In the genomic region with DNA sequence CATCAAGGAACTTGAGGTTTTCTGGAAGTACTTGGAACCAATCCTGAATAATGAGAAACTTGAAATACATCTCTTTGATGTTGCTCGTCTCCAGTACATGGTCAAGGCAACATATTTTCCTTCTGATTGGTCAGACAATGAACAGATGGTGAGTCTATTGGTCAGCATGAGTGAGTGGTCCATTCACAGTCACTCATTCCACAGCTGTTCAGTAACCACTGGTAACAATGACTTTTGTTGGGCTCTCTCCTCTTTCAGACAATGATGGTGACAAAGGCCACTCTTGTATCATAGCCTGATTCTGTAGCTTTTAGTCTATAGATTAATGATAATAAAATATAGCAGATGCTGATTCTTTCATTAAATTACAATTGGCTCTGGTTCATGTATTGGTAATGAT, we compare ENCODE assay signal across 26 mouse cellular contexts.
"Had no signal": no experiment of that assay in that cellular context is flagged by ENCODE, and none has a peak within 500 bp of the region (broad histone marks: within the 10 kb centered on the region; RNA-seq: fewer than 3 reads in every experiment).

No protein-coding gene starts in this region.

- H3K4me1 ChIP-seq: heart, embryonic 13.5 days; heart, embryonic 15.5 days; hindbrain, embryonic 13.5 days; hindbrain, embryonic 15.5 days; kidney, embryonic 15.5 days; limb, embryonic 15.5 days; liver, embryonic 12.5 days had no signal

- H3K4me3 ChIP-seq: heart, adult 2 months; heart, embryonic 13.5 days; heart, embryonic 15.5 days; hindbrain, embryonic 13.5 days; hindbrain, embryonic 15.5 days; kidney, embryonic 15.5 days; limb, embryonic 13.5 days; limb, embryonic 15.5 days; liver, embryonic 12.5 days had no signal

- H3K9me3 ChIP-seq: heart, embryonic 13.5 days; heart, embryonic 15.5 days; hindbrain, embryonic 13.5 days; hindbrain, embryonic 15.5 days; limb, embryonic 13.5 days; limb, embryonic 15.5 days; liver, embryonic 12.5 days had no signal

- ATAC-seq: intestine, embryonic 16.5 days; liver, embryonic 12.5 days had no signal

- H3K9ac ChIP-seq: heart, embryonic 13.5 days; heart, embryonic 15.5 days; hindbrain, embryonic 13.5 days; hindbrain, embryonic 15.5 days; kidney, embryonic 15.5 days; limb, embryonic 13.5 days; limb, embryonic 15.5 days; liver, embryonic 12.5 days; liver, embryonic 14.5 days had no signal

- DNase-seq: gastrocnemius, postnatal 14 days; gastrocnemius, postnatal 36 days; heart, adult 11 months; heart, adult 2 months; heart, postnatal 14 days; heart, postnatal 36 days; kidney, adult 11 months; kidney, adult 2 months; kidney, adult 9 months; kidney, postnatal 14 days; kidney, postnatal 36 days; layer of hippocampus, adult 9-11 months; layer of hippocampus, postnatal 36 days; left cerebral cortex, postnatal 4 days had no signal

- H3K4me2 ChIP-seq: heart, embryonic 11.5 days; heart, embryonic 13.5 days; heart, embryonic 15.5 days; hindbrain, embryonic 13.5 days; hindbrain, embryonic 15.5 days; kidney, embryonic 15.5 days; limb, embryonic 13.5 days; limb, embryonic 15.5 days; liver, embryonic 12.5 days had no signal

- H3K36me3 ChIP-seq: heart, embryonic 13.5 days; heart, embryonic 15.5 days; hindbrain, embryonic 13.5 days; hindbrain, embryonic 15.5 days; kidney, embryonic 15.5 days; limb, embryonic 13.5 days; limb, embryonic 15.5 days; liver, embryonic 12.5 days had no signal

- H3K27me3 ChIP-seq: heart, embryonic 13.5 days; heart, embryonic 15.5 days; hindbrain, embryonic 13.5 days; hindbrain, embryonic 15.5 days; kidney, embryonic 15.5 days; limb, embryonic 15.5 days; liver, embryonic 12.5 days had no signal

- H3K27ac ChIP-seq: heart, adult 2 months; heart, embryonic 13.5 days; heart, embryonic 15.5 days; hindbrain, embryonic 13.5 days; hindbrain, embryonic 15.5 days; kidney, embryonic 15.5 days; kidney, postnatal 0 days; limb, embryonic 13.5 days; limb, embryonic 15.5 days; liver, embryonic 12.5 days; liver, embryonic 14.5 days had no signal
